Mouse (Mus musculus): ENCODE measurements around the gene Sgsh. TPM values are rescaled to one million over a fixed set of nuclear protein-coding genes. Genes with fewer than 3 reads are reported as not detected.

The Sgsh gene
- polyA plus RNA-seq, 1 experiment, result 5.8 TPM

- no peak for DNase-seq (ENCODE audit: extremely low spot score in 1 of 2, low spot score in 1 of 2)
Measured at GRCm38 (mm10) chr11:119310621-119311020, 44.7 kb downstream of the Sgsh start.

GRCm38 (mm10) chr11:119307916-119308315 lies 47.4 kb downstream of the Sgsh start:
- DNase-seq (ENCODE audit: extremely low spot score in 1 of 2, low spot score in 1 of 2), result no peak

- DNase-seq (ENCODE audit: extremely low spot score in 1 of 2, low spot score in 1 of 2), result no peak
Measured at GRCm38 (mm10) chr11:119307658-119307867, 47.8 kb downstream of the Sgsh start, which contains the start of gene Card14. TSS of gene Card14 (plus strand) at chr11:119307768.

GRCm38 (mm10) chr11:119306762-119307657 lies 48.3 kb downstream of the Sgsh start:
- no peak for DNase-seq (ENCODE audit: extremely low spot score in 1 of 2, low spot score in 1 of 2)

GRCm38 (mm10) chr11:119304904-119305712 lies 50.2 kb downstream of the Sgsh start:
- peak in 1 of 2 experiments; percentile 55 for DNase-seq (ENCODE audit: extremely low spot score in 1 of 2, low spot score in 1 of 2)

- DNase-seq (ENCODE audit: extremely low spot score in 1 of 2, low spot score in 1 of 2), result no peak
Measured at GRCm38 (mm10) chr11:119300986-119301385, 54.4 kb downstream of the Sgsh start.

GRCm38 (mm10) chr11:119300246-119300935 lies 54.9 kb downstream of the Sgsh start:
- peak in 1 of 2 experiments; percentile 21 for DNase-seq (ENCODE audit: extremely low spot score in 1 of 2, low spot score in 1 of 2)

- peak; percentile 72 to 95 for DNase-seq (ENCODE audit: extremely low spot score in 1 of 2, low spot score in 1 of 2)
Measured at GRCm38 (mm10) chr11:119299391-119300245, 55.7 kb downstream of the Sgsh start, which contains the start of gene Eif4a3. TSS of gene Eif4a3 (minus strand) at chr11:119300089.

- DNase-seq (ENCODE audit: extremely low spot score in 1 of 2, low spot score in 1 of 2), result no peak
Measured at GRCm38 (mm10) chr11:119298917-119299316, 56.4 kb downstream of the Sgsh start.

- DNase-seq (ENCODE audit: extremely low spot score in 1 of 2, low spot score in 1 of 2), result no peak
Measured at GRCm38 (mm10) chr11:119297996-119298395, 57.3 kb downstream of the Sgsh start.

Other genes starting within 250 kb of the Sgsh start
- 17.9 and 20.6 TPM in 2 replicates for gene Tbc1d16, start 127.0 kb downstream of the Sgsh start, polyA plus RNA-seq (2012; rRNA removed)
- 1.7 and 1.9 TPM in 2 replicates for gene Ccdc40, start 127.0 kb downstream of the Sgsh start, polyA plus RNA-seq (2012; rRNA removed)
- gene Gaa, start 87.6 kb downstream of the Sgsh start, polyA plus RNA-seq (2012; rRNA removed), result 182 and 207 TPM in 2 replicates
- 98.0 and 109 TPM in 2 replicates for gene Eif4a3, start 55.4 kb downstream of the Sgsh start, polyA plus RNA-seq (2012; rRNA removed)
- 0.15 and 0.32 TPM in 2 replicates for gene Card14, start 47.8 kb downstream of the Sgsh start, polyA plus RNA-seq (2012; rRNA removed)
- gene Slc26a11, start within 50 bp of the Sgsh start, polyA plus RNA-seq (2012; rRNA removed), result 5.9 and 6.6 TPM in 2 replicates
- gene Rnf213, start 37.6 kb upstream of the Sgsh start, polyA plus RNA-seq (2012; rRNA removed), result 8.9 and 9.1 TPM in 2 replicates
- gene Endov, start 135.8 kb upstream of the Sgsh start, polyA plus RNA-seq (2012; rRNA removed), result 21.3 and 21.9 TPM in 2 replicates
- 84.6 and 86.3 TPM in 2 replicates for gene Nptx1, start 192.2 kb upstream of the Sgsh start, polyA plus RNA-seq (2012; rRNA removed)
- gene Rptor, start 247.4 kb upstream of the Sgsh start, polyA plus RNA-seq (2012; rRNA removed), result 36.0 and 38.6 TPM in 2 replicates

All from frontal cortex, adult 2 months (tissue).